Mouse (Mus musculus) right cerebral cortex, postnatal 10 days (tissue): Measurements from ENCODE around the gene Homer1.

Experiments used
- DNase-seq, 2 experiments: peaks; one replicate each; pipeline ENCODE4 v3.0.0; 2021; ENCODE audit warnings: low spot score in 2 of 2

Homer1 gene

DNA sequence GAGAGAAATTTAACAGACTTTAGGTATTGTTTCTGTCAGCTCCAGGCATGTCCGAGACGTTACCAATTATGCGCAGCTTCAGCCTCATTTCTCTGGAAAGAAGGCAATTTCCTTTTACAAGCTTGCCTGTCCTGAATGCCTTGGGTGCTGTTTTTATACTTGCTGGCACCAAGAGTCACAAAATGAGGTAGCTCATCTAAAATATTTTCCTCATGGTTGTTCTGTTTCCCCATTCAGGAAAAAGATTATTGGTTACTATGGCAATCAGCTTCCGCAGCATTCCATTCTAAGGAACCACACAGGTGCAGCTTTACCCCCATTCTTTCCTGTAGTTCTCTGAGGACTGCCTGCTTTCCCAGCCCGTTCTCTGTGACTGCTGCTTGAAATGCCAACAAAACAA lies at the start of gene Homer1:
Gene Homer1, plus strand, starts transcription at position 320 of the 400 bp plus-strand sequence.
- DNase-seq = peak in 1 of 2 experiments; percentile 38

DNA sequence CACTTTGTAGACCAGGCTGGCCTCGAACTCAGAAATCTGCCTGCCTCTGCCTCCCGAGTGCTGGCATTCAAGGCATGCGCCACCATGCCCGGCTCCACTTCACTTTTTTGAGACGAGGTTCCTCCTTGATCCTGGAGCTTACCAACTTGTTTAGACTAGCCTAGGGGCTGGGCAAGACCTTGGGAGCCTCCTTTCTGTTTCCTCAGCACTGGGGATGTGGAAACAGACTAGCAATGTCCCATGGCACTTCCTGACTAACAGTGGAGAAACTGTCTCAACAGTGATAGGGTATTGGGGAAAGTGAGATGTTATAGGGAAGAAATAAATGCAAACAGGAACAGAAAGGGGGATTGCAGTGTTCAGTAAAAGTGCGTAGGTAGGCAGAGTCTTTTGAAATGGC lies 47.7 kb upstream of the Homer1 start:
- DNase-seq = no peak

DNA sequence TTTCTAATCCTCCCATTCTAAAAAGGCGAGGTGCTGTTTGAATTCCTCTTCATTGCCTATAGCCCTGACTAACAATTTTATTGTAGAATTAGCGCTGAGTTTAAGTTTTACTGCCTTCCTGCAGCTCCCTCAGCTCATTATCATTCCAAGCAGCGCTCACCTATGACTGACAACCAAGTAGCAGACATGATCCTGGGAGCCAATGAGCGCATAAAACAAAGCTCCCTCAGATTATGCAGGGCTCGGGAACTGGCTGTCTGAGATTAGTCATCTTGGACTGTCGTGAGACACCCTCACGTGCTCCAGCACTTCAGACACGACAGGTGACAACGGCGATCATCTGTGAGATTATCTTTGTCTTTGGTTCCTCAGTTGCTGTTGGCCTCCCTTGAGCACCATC lies 47.3 kb upstream of the Homer1 start:
- DNase-seq = no peak

DNA sequence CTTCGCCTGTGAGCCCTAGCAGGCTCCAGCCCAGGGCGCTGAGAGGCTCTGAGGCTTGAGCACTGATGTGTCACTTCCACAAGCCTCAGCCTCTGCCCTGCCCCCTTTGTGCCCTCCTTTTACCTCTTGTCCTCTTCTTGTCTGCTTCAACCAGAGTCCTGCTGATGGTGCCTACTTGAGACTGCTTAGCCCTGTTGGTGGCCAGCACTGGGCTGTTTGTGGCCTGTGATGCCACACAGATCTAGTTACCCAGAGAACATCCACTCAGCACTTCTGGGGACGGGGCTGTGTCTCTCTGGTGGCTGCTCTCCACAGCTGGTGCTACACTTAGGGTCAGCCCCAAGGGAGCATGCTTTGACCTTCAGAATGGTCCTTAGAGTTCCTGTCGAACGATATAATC lies 46.5 kb upstream of the Homer1 start:
- no peak for DNase-seq

DNA sequence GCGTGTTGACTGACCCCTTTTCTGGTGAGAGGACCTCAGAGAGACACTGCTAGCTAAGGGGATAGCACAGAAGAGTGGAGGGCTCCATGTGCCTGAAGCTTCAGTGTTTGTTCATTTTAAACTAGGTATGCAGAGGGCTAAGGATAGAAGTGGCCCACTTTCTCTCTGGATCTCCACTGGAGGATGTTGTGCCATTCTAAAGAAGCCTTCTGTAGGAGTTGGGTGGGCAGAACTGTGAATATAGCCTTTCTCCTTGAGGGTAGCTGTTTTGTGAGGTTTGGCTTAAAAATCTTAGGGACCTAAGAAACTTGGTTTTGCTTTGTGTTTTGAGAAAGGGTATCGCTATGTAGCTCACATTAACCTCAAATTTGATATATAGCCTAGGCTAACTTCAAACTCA lies 32.3 kb upstream of the Homer1 start:
- DNase-seq = no peak

DNA sequence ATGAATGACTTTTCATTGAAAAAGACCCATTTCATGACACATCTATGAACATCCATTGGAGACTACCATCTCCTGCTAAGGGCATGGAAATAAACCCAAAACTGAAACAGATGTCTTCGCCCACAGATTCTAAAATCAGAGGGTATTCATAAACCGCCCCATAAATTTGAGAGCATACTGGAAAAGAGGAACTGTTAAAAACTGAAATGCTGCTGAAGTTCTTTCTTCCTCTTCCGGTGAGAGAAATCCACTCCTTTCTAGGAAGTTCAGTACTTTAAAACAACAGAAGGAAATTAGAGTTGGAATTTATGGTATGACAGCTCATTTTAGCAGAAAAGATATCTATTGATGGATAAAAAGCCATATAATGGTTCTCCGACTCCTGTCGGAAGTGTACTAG lies 1.1 kb downstream of the Homer1 start:
- no peak for DNase-seq

DNA sequence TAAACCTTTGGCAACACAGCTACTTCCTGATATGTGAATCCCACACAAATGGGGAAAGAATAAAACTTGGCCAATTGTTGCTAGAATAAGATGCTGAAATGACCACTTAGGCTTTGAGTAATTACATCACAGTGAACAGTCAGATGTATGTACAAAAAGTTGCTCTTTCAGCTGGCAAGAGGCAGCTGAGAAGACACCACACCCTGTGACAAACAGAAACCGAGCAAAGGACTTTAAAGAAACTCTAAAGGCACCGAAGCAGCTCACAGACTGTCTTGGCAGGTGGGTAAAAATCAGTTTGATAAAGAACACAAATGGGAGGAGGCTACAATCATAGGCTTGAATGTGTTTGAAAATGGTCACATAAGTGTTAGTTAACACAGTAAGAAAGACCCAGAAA lies 1.6 kb downstream of the Homer1 start:
- DNase-seq = no peak

DNA sequence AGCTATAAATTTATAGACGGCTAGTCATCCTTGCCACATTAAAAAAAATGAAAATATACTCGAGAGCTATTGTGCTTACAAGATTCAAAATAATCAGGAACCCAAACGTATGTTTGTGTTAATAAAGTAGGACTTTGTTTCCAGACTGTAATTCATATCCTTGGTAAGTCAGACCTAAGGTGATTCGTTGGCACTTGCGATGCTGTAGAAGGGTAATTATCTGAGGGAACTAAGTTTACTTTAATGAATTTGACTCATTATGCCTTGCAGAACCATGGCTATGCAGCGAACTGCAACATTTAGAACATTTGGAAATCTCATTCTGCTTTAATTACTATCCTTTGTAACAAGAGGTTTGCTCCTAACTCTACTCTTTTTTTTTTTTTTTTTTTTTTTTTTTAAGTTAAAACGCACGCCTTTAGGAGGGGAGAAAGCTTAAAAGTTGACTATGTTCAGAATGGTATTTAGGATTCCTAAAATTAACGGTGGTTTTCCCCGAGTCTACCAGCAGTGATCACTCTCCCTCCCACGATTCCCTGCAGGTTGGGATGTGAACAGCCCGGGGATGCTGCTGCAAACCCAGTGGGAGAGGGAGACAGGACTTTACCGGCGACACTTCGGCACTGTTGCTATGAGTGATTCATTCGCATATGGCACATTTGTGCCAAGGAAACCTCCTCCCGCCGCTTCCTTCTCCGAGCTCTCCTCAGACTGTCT lies 3.6 kb downstream of the Homer1 start:
- DNase-seq = no peak

DNA sequence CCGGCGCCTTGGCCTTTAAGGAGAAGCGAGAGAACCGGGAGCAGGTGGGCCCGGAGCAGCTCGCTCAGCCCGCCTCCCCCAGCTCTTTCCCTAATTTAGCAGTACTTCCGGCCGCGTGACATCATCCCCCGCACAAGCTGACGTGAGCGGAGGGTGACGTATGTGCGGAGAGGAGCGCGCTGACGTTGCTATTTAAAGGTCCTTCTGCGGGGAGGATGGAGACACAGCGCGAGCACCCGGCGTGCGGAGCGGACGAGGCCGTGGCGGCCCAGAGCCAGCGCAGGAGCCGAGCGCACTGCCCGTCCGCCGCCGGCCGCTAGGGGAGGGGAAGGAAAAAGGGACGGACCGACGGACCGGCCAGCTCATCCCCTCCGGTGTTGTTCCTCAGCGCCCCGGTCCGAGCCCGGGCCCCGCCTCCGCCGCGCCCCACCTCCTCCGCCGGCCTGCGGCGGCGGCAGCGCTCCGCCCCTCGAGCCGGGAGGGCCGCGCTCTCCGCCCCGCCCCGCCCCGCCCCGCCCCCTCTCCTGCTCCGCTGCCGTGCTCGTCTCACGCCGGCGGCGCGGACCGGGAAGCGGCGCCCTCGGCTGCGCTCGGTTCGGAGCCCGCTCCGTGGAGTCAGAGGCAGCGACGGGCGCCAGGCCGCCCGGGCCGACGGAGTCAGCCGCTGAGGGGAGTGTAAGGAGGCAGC lies 4.3 kb downstream of the Homer1 start:
- peak; percentile 98 to 99 for DNase-seq

DNA sequence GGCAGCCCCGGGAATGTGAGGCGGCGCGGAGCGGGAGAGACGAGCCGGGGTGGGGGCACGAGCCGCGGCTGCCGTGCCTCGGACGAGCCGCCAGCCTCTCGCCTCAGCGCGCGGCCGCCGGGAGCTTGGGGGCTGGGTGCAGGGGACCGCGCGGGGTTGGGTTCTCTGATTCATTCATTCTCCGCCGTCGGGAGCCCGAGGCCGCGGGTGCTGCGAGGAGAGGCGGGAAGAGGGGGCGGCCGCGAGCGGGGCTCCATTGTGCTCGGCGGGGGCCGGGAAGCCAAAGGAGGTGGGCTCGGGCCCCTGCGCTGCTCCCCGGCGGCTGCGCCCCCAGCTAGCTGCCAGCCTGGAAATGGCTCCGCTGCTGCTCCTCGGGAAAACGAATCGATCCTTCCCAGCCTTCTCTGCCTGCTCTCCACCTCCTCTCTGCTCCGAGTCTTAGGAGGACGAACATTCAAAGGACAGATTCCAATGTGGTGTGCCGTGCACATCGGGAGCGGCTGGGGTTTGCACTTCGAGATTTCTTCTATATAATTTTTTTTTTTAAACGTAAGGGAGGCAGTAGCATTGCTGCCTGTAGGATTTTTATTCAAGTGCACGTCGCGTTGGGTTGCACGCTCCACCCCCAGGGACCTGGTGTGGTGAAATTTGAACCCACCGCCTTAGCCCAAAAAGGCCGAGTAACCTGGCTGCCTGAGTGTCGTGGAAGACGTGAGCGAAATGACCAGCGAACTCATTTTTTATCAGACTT lies 5.0 kb downstream of the Homer1 start:
- peak; percentile 71 to 74 for DNase-seq

DNA sequence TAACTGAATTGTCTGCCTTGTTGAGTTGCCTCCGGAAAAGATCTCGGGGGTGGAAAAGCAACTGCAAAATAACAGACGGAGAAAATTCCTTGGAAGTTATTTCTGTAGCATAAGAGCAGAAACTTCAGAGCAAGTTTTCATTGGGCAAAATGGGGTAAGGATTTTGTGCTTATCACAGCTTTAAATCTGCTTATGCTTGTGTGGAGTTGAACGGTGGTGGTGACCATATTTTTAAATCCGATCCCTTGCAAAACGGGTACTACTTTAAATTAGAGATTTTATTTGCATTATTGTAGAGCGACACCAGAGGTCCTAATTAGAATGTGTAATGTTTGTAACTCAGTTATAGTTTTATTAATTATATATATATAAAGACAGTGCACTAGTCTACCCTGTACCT lies 5.7 kb downstream of the Homer1 start:
- no peak for DNase-seq

DNA sequence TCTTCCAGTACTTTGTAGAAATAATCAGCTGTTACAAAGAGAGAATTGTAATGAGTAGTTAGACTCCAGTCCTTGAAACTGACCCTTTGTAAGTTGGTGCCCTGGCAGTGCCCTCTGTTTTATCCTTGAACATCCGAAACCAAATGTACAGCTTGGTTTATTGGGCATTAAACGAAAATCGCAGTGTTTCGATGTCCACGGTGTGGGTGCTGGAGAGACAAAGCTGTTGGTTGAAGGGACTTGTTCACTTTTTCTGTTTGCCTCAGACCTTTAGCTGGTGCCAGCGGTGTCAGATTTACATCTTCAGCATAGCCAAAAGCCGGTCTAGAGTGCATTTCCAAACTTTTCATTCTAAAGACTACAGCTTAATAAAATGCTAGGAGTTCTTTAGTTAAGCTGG lies 6.2 kb downstream of the Homer1 start:
- DNase-seq = no peak

DNA sequence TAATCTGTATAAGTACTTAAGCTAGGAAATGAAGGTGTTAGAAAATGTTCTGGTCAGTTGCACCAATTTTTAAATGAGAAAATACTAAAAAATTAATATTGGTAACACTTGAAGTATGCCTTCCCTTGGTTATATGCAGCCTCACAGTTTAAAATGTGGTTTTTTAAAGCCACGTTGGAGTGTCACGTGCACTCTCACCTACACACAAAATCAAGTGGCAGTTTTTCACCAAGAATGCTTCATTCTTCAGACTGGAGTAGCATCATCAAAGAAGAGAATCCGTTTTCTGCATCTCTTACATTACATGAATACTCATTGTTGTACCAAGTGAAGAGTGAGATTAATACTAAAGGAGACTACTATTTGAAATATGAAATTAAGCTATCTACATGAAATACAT lies 7.1 kb downstream of the Homer1 start:
- DNase-seq = no peak

DNA sequence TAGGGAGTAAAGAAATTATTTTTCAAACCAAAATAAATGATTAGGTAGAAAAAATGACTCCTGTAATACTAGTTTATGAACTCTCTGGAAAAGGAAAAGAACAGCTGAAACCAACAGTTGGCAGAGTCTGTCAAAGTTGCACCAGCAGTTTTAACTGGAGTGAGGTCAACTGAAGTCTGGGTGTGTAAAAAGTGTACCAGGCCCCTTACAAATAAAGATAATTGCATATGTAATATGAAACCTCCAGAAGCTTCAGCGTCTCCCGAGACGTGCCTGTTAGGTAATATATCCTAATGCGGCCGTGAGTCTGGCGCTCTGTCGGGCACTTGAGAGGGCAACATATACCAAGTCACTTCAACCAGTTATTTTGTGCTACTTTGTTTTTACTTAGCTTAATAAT lies 8.3 kb downstream of the Homer1 start:
- no peak for DNase-seq

DNA sequence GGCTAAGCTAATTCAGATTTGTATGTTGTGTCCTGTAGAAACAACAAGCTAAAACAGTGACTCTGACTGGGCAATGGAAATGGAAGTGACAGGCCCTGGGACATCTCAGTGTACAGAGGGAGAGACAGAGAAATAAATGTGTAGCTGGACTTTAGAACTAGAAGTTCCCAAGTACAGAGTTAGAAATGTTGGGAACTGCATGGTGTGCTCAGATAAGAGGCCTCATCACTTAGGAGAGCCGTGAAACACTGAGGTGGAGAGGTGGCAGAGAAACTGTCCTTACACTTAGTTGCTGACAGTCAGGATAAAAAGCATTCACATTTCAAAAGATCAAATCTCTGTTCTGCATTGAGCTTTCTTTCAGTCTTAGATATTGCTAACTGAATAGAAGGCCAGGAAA lies 9.9 kb downstream of the Homer1 start:
- DNase-seq = no peak

DNA sequence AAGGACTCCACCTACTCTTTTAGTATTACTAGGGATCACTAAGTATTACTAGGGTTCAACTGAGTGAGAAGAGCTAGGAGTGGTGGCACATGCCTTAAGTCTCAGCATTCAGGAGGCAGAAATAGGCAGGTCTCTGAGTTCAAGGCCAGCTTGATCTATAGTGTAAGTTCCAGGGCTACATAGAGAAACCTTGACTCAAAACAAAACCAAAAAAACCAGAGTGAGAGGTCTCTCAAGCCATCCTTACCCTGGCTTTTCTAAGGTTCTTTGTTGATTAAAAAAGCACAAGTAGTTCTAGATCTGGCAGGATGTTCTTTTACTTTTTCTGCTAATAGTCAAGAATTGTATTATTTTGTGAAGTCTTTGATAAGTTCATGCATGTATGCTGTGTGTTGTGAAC lies 13.1 kb downstream of the Homer1 start:
- no peak for DNase-seq

DNA sequence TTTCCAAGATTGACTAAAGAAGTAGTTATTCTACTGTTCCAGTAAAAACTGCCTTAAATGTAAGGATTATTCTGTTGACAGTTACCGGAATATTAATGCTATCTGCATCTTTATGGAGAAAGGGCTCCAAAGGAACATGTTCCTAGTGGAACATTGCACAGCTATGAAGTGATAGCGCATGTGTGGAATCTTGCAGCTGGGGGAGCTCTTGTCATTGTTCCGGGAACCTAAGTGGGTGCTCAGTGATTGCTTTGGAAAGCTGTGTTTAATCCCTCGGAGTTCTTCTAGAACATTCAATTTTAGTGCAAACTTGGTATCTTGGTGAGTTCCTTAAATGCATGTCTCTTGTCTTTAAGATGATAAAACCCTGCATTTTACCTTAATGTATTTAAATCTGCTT lies 14.9 kb downstream of the Homer1 start:
- DNase-seq = no peak

DNA sequence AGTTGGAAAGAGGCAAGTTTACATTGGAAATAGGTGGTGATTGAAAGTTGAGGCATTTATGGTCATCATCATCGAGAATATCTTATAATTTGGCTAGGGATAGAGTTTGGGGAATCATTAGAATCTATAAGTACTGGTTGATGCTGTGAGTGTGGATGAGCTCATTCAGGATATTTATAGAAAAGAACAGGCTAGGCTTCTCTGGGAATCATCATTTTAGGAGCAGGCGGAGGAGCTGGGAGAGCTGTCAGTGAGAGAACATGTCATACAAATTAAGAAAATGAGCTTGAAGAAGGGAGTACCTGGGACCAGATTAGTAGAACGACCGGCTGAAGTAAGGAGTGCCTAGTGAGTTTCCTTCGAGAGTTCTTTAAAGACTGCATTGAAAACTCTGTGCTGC lies 20.7 kb downstream of the Homer1 start:
- no peak for DNase-seq

DNA sequence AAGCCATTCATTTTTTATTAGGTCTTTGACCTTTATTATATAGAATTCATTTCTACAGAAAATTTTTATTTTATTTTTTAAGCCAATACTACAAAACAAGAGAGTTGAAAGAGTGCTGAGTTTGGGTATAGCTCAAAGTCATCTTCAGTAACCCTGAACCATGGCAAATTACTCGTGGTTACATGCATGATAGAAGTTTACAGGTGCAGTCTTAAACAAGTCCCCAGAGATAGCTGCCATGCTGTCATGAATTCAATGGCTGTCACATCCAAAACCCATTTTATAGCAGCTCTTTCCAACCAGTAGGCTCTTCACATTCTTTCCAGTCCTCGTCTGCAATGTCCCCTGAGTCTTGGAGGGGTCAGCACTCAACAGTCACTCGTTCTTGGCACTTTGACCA lies 26.9 kb downstream of the Homer1 start:
- no peak for DNase-seq

DNA sequence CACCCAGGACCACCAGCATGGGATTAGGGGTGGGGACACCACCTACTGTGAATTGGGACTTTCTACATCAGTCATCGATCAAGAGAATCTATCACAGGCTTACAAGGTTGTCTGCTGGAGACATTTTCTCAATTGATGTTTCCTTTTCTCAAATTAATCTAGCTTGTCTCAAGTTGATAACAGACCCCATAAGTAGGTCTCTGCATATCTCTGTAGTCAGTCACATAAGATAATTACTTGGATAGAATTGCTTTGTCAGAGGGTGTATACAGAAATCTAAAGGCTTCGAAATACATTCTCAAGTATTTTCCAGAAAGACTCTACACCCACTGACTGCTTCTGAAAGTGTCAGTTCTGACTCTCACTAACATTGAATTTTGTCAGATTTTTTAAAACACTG lies 32.3 kb downstream of the Homer1 start:
- no peak for DNase-seq

DNA sequence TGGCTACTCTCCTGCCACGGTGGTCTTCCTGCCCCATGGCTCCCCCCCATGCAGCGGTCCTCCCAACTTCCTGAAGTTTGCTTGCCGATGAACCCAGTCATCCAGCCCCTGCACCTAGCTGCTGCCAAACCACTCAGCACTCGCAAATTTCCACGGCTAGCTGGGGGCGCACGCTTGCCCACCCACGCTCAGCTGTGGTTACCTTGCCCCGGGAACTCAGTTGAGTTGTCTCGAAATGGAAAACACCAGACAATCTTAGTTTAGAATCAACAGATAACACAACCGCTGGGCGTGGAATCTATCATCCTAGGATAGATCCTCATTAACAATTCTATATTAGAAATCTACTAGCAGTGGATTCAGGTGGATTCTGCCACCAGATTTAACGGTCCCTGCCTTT lies 33.1 kb downstream of the Homer1 start:
- DNase-seq = no peak

DNA sequence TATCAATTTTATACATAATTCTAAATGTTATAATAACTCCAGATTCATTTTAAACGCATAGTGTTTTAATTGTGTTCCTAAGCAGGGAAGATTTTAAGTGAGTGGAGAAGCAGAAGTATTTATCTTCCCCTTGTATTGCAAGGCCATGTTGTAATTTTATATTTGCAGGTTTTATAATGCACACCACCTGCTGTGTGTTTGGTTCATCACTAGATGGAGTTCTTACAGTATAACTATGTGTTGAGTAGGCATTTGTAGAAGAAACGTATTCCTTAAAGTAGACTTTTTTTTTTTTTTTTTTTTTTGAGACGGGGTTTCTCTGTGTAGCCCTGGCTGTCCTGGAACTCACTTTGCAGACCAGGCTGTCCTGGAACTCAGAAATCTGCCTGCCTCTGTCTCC lies 35.9 kb downstream of the Homer1 start:
- no peak for DNase-seq

DNA sequence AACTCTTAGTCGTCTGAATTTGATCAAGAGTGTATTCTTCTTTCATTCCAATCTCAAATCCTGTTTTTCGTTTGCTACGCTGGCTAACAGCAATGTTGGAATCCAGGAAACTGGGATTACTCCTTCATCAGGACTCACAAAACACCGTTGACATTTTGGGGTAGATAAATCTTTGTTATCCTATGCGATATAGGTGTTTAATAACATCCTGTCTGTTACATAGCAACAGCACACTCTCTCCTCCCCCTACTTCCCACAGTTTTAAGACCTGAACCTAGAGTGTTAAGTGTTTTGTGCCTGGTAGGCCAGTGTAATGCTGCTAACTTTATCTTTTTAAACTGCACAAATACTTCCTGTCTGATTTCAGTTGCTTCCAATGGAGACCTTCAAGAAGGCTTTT lies 39.0 kb downstream of the Homer1 start:
- no peak for DNase-seq
